Mouse (Mus musculus) c-Kit-positive CD71-positive TER-119-negative erythroid progenitor cells, embryonic 14.5 days (primary cell): Measurements from ENCODE around the gene Eif4a1.

Experiments used
- DNase-seq: peaks from one replicate; pipeline ENCODE4 v3.0.0-alpha.2; 2013; ENCODE audit warnings: low read depth

The Eif4a1 gene

DNA sequence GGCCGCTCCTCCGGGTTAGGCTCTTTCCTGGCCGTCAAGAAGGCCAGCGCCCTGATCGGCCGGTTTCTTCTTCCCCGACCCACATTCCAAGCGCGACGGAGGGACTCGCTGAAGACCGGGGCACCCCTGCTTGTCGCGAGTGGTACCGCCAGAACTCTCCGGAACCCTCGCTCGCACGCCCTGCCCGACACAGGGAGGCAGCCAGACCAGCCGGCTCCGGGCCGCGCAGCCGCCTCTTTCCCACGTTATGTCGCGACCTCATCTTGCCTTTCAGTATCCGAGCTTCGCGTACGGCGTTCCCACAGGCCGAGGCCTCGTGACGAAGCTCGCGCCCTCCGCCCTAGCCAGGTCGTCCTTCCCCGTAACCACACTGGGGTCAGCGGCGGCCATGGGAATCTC, 498 bp downstream of the Eif4a1 start:
- no peak for DNase-seq

DNA sequence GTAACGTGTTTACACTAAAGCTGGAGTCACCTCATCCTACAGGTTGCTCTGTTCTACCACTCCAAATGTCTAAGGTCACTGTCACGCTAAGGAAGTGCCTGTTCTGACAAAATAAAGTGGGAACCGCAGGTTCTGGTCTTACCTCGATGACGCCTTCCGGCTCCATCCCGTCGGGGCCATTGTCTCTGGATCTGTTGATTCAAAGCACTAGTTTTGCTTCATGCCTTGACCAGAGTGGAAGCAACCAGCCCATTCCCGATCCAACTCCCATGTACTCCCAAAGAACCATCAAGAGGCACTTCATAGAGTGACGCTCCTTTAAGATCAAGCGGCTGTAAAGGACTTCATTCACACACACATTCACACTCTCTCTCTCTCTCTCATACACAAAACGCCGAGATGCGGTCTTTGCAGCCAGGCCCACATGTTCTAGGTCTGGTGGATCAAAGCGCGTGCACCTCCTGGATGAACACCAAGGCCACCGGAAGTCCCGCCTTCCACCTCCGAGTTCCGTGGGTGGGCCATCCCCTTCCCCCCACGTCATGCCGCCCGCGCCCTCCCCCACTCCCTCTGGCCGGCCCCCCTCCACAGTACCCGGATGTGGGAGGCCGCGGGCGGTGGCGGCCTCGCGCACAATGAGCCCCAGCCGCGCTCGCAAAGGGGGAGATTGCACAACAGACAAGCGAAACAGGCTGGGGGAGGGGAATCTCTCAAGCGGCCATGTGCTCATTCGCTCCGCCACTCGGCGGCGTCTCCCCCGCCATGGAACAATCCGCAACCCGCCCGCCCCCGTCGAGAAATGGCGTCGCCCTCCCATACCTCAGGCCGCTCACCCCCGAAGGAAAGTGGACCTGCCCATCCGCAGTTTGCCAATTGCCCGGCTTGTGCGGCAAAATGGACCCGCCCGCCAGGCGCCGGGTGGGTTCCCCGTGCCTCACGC, 1.2 kb downstream of the Eif4a1 start:
- DNase-seq: peak; percentile 86

DNA sequence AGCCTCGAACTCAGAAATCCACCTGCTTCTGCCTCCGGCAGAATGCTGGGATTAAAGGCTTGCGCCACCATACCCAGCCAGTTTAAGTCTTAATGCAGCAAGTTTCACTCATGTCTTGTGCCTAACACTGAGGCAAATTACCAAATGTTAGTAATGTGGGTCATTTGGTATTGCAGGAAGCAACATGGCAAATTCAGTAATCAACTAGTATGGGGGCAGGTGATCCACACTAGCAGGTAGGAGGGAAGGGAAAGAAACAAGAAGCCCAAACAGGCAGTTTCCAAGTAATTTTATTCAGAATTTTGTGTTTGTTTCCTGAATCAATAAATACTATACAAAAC, 5.6 kb downstream of the Eif4a1 start:
- DNase-seq: no peak

DNA sequence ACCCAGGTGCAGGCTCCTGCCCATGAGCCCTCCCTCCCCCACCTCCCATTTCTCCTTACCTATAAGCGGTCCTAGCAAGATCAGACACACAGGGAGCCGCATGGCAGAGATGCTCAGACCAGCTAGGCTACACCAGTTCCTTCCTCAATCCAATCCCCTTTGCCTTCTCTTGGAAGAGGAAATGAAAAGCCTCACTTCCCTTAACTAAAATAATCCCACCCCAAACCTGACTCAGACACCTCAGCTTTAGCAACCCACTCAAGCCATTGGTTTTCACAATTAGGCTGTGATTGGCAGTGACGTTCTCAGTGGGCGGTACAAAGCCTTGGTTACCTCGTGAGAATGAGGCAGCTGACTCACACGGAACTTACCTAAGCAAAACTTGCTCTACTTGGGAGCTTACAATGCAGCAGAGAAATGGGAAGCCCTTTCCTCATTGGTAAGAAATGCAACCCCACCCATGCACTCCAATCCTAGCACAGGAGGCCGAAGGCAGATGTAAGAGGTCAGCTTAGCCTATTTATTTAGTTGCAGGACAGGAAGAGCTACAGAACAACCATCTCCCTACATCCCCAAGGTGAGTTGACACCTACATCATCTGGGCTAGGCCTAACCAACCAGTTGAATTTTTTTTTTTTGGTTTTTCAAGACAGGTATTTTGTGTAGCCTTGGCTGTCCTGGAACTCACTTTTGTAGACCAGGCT, 6.1 kb downstream of the Eif4a1 start, which contains the start of gene Cd68:
Gene Cd68 (minus strand): TSS at position 193 of the 704 bp plus-strand sequence.
- DNase-seq: peak; percentile 76

DNA sequence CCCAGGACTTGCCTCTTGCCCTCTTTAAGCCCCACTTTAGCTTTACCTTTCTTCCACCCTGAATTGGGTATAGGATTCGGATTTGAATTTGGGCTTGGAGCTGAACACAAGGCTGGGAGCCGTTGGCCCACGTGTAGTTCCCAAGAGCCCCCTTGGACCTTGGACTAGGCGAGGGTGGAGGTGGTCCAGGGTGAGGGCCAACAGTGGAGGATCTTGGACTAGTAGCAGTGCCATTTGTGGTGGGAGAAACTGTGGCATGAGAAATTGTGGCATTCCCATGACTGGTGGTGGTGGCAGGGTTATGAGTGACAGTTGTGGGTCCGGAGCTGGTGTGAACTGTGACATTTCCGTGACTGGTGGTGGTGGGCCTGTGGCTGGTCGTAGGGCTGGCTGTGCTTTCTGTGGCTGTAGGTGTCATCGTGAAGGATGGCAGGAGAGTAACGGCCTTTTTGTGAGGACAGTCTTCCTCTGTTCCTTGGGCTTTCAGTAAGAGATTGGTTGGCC, 6.7 kb downstream of the Eif4a1 start:
- no peak for DNase-seq

DNA sequence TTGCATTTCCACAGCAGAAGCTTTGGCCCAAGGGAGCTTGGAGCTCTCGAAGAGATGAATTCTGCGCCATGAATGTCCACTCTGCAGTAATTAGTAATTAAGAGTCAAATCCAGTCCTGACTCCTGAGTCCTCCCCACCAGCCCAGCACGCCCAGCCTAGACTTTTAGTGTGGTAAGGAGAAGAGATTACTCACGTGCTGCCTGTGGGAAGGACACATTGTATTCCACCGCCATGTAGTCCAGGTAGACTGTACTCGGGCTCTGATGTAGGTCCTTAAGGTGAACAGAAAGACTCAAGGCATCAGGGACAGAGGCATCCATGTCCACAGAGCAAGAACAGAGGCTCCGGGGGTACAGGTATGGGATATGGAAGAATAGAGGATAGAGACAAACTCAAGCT, 7.4 kb downstream of the Eif4a1 start:
- DNase-seq: no peak

DNA sequence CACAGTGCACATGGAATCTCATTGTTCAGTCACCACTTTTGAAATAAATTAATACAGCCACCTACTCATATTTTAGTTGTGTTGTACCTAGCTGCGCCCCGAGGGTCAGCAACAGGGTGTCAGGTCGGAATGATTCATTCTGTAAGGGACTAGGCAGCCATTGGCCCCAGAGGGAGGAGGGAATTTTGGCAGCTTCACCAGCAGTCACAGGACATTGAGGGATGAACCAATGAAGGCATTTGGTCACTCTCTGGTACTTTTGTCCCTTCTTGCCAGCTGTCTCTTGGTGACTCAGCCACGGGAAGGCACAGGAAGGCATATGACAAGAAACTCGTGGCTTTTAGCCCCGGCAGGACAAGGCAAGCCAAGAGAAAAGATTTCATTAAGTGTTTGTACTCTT, 8.4 kb downstream of the Eif4a1 start:
- DNase-seq: no peak

DNA sequence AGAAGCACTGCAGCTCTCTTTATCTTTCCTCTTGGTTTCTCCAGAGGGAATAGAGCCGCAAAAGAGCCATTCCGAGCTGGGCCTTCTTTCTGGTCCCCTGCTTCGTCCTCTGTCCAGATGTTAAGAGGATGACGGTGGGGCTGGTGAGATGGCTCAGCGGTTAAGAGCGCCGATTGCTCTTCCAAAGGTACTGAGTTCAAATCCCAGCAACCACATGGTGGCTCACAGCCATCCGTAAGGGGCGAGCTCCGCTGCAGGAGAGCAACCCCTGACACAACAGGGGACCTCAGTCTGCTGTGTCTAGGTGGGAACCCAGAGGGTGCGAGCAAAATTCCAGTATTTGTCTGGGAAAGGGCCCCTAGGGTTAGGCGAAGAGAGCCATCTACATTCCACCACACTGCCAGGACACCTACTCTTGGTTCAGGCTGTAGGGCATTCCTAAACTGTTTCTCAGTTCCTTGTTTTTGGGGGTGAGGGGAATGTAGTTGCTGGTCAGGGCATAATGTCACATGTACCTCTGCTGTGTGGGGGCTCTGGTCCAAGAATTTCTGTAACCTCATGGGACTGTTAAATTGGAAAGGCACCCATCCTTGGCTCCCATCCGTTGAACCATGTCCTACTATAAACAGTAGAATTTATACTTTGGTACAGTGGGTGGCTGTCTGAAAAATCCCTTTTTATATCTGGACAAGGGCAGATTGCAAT, 9.1 kb downstream of the Eif4a1 start:
- DNase-seq: no peak

DNA sequence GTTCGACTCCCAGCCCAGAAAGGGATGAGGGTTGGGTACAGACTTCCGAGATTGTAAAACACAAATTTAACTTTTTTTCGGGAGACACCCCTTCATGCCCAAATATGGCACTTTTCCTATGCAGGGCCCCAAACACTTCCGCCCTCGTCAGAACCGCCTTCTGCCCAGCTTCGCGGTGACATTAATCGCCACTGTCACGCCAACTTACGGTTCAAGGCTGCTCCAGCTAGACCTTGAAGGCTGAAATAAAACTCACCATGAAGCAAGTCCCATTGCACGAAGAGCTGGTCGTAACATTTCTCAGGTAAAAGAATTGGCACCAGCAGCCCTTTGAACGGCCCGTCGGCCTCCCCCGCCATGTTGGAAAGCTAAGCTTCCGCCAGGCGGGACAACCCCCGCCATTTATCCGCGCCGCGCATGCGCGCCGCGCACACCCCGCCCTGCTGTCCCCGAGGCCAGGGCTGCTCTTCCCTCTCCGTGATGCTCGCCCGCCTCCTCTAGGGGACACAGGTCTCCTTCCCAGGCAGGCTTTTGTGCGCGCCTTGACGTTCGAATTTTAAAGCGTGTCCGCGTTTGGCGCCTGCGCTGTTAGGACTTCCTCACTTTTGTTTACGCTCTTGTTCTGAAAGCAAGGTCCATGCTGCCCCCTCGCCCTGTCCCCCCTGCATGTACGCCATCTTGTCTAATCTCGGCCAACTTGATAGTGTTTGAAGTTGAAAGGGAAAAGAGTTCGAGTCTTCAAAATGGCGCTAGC, 9.8 kb downstream of the Eif4a1 start, which contains the start of gene Mpdu1:
Gene Mpdu1 (minus strand): TSS at position 430 of the 754 bp plus-strand sequence.
- DNase-seq: peak; percentile 86

DNA sequence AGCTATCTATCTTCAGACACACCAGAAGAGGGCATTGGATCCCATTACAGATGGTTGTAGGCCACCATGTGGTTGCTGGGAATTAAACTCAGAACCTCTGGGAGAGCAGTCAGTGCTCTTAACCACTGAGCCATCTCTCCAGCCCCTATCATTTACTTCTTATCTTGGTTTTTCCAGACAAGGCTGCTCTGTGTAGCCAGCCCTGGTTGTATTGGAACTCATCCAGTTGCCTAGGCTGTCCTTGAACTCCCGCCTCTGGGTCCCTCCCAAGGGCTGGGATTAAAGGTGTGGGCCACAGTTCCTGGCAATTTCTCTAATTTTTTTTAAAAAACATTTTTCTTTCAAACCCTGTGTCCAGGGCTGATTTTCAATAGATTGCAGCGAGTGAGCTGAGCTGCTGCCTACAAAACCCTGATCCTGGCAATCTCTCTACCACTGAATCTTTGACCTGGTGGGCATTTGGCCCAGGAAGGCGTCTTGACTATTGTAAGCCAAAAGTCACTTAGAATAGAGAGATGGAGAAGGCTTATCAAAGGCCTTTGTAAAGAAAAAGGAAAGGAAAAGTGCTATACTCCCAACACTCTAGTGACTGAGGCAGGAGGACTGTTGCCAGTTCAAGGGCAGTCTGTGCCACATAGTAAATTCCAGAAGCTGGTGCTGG, 10.9 kb downstream of the Eif4a1 start:
- DNase-seq: no peak

DNA sequence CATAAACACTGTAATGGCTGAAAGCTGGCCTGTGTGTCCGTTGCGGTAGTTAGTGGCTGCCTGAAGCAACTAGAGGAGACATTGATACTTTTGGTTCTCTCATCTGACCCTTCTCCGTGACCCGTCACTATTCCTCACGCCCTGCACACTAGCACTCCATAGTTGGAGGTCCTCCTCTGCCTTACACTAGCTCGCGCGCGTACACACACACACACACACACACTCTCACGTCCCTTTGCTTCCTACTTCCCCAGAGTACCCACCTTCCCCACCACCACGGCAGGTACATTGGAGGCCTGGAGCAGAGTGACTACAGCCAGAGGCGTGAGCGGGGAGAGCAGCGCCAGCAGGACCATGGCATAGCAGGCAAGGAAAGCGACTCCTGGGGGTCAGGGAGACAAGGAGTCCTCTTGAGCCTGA, 14.8 kb downstream of the Eif4a1 start:
- DNase-seq: no peak

DNA sequence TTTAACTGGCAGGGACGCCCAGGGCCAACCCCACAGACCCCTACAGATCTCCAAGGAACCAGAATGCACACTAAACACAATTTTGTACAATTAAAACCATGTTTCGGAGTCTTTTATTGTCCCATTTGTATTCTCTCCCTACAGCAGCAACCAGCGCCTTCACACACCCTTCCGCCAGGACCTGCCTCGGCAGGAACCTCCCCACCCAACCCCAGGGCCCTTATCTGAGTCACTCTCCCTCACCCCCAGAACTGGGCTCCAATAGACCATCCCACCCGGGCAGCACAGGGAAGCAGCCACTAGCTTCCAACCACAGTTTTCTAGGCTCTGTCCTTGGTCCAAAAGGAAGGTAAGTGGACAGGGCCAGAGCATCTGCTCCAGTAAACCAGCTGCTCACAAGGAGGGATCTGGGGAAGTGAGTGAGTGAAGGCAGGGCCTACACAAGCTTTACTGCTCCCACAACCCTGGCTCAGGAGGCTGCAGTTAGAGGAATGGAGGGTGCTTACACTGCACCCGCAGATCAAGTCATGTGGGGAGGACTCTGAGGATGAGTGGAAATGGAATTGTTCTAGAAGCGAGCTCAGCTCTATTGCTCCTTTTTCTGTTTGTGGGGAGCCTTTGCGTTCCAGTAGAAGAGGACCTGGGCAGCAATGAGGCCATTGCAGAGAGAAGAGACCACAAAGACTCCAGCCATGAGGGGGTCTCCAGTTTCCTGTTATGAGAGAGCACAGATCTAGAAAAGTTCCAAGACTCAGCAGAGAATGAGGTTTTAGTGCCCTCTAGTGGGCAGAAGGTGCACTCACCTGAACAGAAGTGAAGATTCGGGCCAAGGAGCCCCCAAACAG, 15.4 kb downstream of the Eif4a1 start:
- DNase-seq: no peak

DNA sequence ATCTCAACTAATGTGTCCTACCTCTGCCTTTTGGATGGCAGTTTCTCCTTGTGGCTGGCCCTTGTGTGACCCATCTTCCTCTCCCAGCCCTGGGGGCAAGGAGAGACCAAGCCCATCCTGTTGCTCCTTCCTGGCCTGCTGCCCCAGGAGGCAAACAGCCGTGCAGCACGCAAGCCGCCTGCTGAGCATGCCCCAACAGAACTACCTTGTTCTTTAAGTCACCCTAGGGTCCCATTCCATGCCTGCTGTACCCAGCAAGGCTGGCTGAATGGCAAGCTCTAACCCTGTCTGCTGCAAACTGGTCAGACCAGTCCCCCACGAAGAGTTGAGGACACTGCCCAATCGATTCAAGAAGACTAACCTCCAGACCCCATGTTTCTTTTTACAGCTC, 16.2 kb downstream of the Eif4a1 start:
- DNase-seq: no peak

DNA sequence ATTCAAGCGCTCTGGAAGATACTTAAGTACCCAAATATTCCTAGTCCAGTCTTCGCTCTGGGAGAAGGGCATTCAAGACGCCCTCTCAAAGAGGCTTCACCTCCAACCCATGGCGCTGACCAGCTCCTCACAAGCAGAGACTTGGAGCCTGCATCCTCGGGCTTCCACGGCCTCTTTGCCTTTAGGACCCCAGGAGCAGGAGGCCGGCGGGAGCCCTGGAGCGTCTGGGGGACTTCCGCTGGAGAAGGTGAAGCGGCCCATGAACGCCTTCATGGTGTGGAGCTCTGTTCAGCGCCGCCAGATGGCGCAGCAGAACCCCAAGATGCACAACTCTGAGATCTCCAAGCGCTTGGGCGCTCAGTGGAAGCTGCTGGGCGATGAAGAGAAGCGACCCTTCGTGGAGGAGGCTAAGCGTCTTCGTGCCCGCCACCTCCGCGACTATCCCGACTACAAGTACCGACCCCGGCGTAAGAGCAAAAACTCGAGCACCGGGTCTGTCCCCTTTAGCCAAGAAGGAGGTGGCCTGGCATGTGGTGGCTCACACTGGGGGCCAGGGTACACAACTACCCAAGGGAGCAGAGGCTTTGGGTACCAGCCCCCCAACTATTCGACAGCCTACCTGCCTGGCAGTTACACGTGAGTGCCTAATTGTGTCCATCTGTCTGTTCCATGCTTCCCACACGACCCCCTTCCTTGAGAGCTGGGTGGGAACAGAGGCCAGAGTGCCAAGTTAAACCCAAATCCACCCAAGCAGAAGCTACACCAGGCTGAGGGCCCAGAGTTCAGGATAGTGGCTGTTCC, 16.8 kb downstream of the Eif4a1 start, which contains the start of gene Sox15:
Gene Sox15 (plus strand): TSS at position 51 of the 801 bp plus-strand sequence.
- no peak for DNase-seq

DNA sequence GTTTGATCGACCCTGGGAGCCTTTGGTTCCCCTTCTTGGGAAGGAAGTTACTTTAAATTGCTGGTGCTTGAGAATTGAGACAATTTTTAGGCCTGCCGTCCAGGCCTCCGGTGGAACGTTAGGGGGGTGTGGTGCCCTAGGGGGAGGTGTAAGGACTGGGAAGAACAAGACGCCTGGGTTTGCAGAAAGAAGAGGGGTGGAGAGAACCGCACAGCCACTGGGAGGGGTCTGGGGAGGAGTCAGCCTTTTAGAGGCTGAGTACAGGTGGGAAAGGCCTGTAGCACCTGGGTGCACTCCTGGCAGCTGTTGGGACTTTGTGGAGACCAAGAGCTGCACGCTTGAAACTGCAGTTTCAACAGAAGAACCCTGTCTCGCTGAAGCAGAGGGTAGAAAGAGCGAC, 17.5 kb downstream of the Eif4a1 start:
- DNase-seq: no peak

DNA sequence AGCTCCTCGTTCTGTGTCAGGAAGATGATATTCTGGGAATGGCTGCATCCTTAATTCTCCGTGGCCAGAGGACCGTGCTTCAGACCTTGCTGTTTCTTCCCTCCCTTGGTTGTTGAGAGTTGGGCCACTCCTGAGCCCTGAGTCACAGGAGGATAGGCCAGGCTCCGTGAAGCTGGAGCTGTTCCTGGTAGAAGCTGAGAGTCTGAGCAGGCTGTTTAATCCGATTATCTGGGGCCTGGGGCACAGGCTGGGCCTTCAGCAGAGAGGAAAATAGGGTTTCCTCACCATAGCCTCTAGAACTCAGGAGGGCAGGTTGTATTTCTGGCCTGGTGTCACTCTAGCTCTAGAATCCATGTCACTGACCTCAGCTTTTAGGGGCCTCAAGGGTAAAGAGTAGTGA, 18.8 kb downstream of the Eif4a1 start:
- no peak for DNase-seq

DNA sequence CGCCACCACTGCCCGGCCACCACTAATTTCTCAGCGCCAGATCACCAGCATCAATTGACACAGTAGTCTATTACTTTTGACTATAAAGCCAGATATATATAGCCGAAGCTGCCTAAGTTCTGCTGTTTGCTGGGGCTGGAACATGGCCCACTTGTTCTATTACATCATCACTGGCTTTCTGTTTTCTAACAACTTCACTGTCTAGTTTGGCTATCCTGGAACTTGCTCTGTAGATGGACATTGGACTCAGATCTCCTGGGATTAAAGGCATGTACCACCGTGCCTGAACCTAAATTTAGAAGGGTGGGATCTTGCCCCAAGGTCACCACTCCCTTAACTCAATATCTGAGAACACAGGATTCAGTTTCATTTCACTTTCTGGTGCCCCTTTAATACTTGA, 26.4 kb downstream of the Eif4a1 start:
- DNase-seq: no peak

DNA sequence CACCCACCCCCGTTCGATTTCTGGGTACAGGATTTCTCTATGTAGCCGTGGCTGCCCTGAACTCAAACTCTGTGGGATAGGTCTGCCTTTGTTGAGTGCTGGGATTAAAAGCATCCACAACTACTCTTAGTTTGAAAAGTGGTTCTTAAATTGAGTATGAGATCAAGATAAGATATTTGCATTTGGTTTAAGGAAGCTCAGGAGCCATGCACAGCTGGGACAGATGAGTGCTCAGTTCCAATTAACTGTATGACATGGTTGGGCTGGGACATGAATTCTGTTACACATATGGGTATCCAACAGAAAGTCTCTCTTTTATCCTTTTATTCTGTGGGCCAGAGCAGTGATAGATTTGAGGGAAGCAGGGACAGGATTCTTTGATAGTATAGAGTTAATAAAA, 36.8 kb downstream of the Eif4a1 start:
- no peak for DNase-seq

DNA sequence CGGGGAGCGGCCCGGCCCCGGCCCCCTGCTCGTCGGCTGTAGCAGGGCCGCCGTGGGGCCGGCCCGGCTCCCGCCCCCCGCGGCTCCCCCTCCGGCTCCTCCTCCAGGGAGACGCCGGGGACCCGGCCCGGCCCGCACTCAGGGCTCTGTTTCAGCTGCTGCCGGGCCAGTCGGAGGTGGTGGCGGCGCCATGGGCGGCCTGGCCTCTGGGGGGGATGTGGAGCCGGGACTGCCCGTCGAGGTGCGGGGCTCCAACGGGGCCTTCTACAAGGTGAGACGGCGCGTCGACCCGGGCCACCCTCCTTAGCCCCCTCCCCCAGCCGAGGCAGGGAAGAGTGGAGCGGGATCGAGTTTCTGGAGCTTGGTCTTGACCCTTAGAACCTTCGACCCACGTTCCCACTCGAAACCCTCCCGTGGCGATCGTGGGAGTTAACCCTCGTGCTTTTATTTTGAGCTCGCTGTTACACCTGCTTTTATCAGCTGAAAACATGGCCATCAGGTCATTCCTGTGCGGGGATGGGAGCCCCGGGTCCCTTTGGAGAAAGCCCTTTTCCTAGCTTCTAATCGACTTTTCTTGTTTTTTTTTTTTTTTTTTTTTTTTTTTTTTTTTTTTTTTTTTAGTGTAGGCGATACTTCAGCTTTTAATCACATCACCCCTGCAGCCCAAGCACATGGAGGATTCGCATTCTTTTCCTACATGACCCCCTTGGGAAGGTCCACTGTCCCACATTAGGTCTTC, 38.9 kb downstream of the Eif4a1 start:
- no peak for DNase-seq
